Mouse (Mus musculus) thymus, adult 2 months (tissue): ENCODE data around the gene Scarf1.

Experiments used
- CTCF ChIP-seq: fragments of 200-500 bp; IDR thresholded peaks from 2 replicates; pipeline ENCODE4 v1.5.1; 2012; ENCODE audit warnings: mild to moderate bottlenecking, control low read depth, low read length, moderate library complexity, borderline replicate concordance; ENCODE audit not compliant: control insufficient read depth, poor library complexity, insufficient read depth; ENCODE audit errors: extremely low read depth
- POLR2A ChIP-seq: fragments of 200-500 bp; IDR thresholded peaks from 2 replicates; pipeline ENCODE4 v1.6.1; 2012; ENCODE audit warnings: mild to moderate bottlenecking, low read length, control low read depth, moderate library complexity; ENCODE audit not compliant: control insufficient read depth, poor library complexity, insufficient read depth; ENCODE audit errors: extremely low read depth

- TF ChIP-seq CTCF, result no peak
- TF ChIP-seq POLR2A, result no peak
Observed at GRCm38 (mm10) chr11:75567346-75568114, 54.2 kb downstream of the Scarf1 start.
